Mouse (Mus musculus): ENCODE measurements at regions not wholly inside any gene's neighbourhood (a gene's known extent, or its start where the extent isn't known, plus 50 kb on each side); places are given as distances from the start of the nearest gene placed in this dataset.

- DNase-seq (ENCODE audit: low read depth, low spot score) = no peak
These were observed 196.8 kb upstream of the Dio3 start for GRCm38 (mm10) chr12:110081831-110082615.

GRCm38 (mm10) chr12:110082921-110083320, 195.9 kb upstream of the Dio3 start:
- no peak for DNase-seq (ENCODE audit: low read depth, low spot score)

GRCm38 (mm10) chr12:110083471-110083870, 195.4 kb upstream of the Dio3 start:
- DNase-seq (ENCODE audit: low read depth, low spot score) = no peak

- DNase-seq (ENCODE audit: low read depth, low spot score) = no peak
These were observed 191.9 kb upstream of the Dio3 start for GRCm38 (mm10) chr12:110086921-110087320.

GRCm38 (mm10) chr12:110087812-110088211, 191.1 kb upstream of the Dio3 start:
- DNase-seq (ENCODE audit: low read depth, low spot score) = no peak

- DNase-seq (ENCODE audit: low read depth, low spot score) = no peak
These were observed 176.7 kb upstream of the Dio3 start for GRCm38 (mm10) chr12:110102186-110102585.

GRCm38 (mm10) chr12:110112051-110112722, 166.7 kb upstream of the Dio3 start:
- no peak for DNase-seq (ENCODE audit: low read depth, low spot score)

GRCm38 (mm10) chr12:110112723-110113105, 166.2 kb upstream of the Dio3 start:
- no peak for DNase-seq (ENCODE audit: low read depth, low spot score)

- no peak for DNase-seq (ENCODE audit: low read depth, low spot score)
These were observed 158.7 kb upstream of the Dio3 start for GRCm38 (mm10) chr12:110120141-110120540.

GRCm38 (mm10) chr12:110122976-110123375, 155.9 kb upstream of the Dio3 start:
- DNase-seq (ENCODE audit: low read depth, low spot score) = no peak

- no peak for DNase-seq (ENCODE audit: low read depth, low spot score)
These were observed 152.3 kb upstream of the Dio3 start for GRCm38 (mm10) chr12:110126525-110126924.

GRCm38 (mm10) chr12:110145379-110145778, 133.5 kb upstream of the Dio3 start:
- DNase-seq (ENCODE audit: low read depth, low spot score) = no peak

GRCm38 (mm10) chr12:110154225-110154962, 124.5 kb upstream of the Dio3 start:
- DNase-seq (ENCODE audit: low read depth, low spot score) = no peak

GRCm38 (mm10) chr12:110154963-110155325, 123.9 kb upstream of the Dio3 start:
- no peak for DNase-seq (ENCODE audit: low read depth, low spot score)

GRCm38 (mm10) chr12:110156441-110156840, 122.4 kb upstream of the Dio3 start:
- DNase-seq (ENCODE audit: low read depth, low spot score) = no peak

GRCm38 (mm10) chr12:110157998-110158747, 120.7 kb upstream of the Dio3 start:
- DNase-seq (ENCODE audit: low read depth, low spot score) = no peak

- no peak for DNase-seq (ENCODE audit: low read depth, low spot score)
These were observed 117.6 kb upstream of the Dio3 start for GRCm38 (mm10) chr12:110161306-110161705.

GRCm38 (mm10) chr12:110165462-110165861, 113.4 kb upstream of the Dio3 start:
- DNase-seq (ENCODE audit: low read depth, low spot score) = no peak

GRCm38 (mm10) chr12:110168407-110168806, 110.5 kb upstream of the Dio3 start:
- no peak for DNase-seq (ENCODE audit: low read depth, low spot score)

- DNase-seq (ENCODE audit: low read depth, low spot score) = no peak
These were observed 109.6 kb upstream of the Dio3 start for GRCm38 (mm10) chr12:110169261-110169660.

- no peak for DNase-seq (ENCODE audit: low read depth, low spot score)
These were observed 108.4 kb upstream of the Dio3 start for GRCm38 (mm10) chr12:110170496-110170895.

GRCm38 (mm10) chr12:110177826-110178225, 101.0 kb upstream of the Dio3 start:
- DNase-seq (ENCODE audit: low read depth, low spot score) = no peak

All from retina, adult 2 months (tissue).